Mouse (Mus musculus) forebrain, embryonic 10.5 days (tissue): ENCODE measurements around the gene Gramd2. TPM values are rescaled to one million over a fixed set of nuclear protein-coding genes. Genes with fewer than 3 reads are reported as not detected.

Source experiments
- DNase-seq: peaks from one replicate; pipeline ENCODE4 v3.0.0-alpha.2; 2017; ENCODE audit warnings: low spot score; ENCODE audit errors: extremely low spot score
- H3K27ac ChIP-seq: fragments of 300-500 bp; sonication (generic); 2 replicates; pipeline ENCODE4 v1.5.1; 2016; ENCODE audit warnings: mild to moderate bottlenecking
- H3K27me3 ChIP-seq: fragments of 300-500 bp; sonication (generic); 2 replicates; pipeline ENCODE4 v1.6.1; 2016; ENCODE audit warnings: mild to moderate bottlenecking; ENCODE audit not compliant: poor library complexity, severe bottlenecking
- H3K36me3 ChIP-seq: fragments of 300-500 bp; sonication (generic); replicated peaks from 2 replicates; pipeline ENCODE4 v1.6.1; 2016; ENCODE audit warnings: mild to moderate bottlenecking, moderate library complexity
- H3K4me1 ChIP-seq: fragments of 300-500 bp; sonication (generic); 2 replicates; pipeline ENCODE4 v1.6.1; 2016
- H3K4me3 ChIP-seq: fragments of 300-500 bp; sonication (generic); 2 replicates; pipeline ENCODE4 v1.5.1; 2016; ENCODE audit warnings: mild to moderate bottlenecking, moderate library complexity
- H3K9me3 ChIP-seq: fragments of 300-500 bp; sonication (generic); 2 replicates; pipeline ENCODE4 v1.6.1; 2016; ENCODE audit warnings: mild to moderate bottlenecking, moderate library complexity
- WGBS: fragments of 180-500 bp; shearing (Covaris S2); methylation state at CpG from one replicate; pipeline ENCODE4 v1.1.7; 2016; 5-methylcytosine and 5-hydroxymethylcytosine counted together
- polyA plus RNA-seq: library from polyadenylated mRNA; unstranded; fragments of >200 nt; fragmentation: Nextera tagmentation; extraction: Ambion mirVana; gene quantifications from 2 replicates; pipeline ENCODE4 v1.2.1, GENCODE M21; 2016

Gene Gramd2
- polyA plus RNA-seq, 1 experiment from 2014 or later = 0.22 TPM

- Histone ChIP-seq H3K4me1 (peaks cover 17% of the 10 kb centered on the region), H3K9me3 (no peaks in the 10 kb centered on the region), H3K36me3 (peaks cover 92% of the 10 kb centered on the region), H3K4me3 (no peak overlapping the region), H3K27ac (no peak overlapping the region), H3K27me3 (peaks cover 6% of the 10 kb centered on the region)
- WGBS = 94% methylated on average over 14 of the region's 14 CpGs
- DNase-seq = no peak
Observed at GRCm38 (mm10) chr9:59675598-59675997, 4.3 kb upstream of the Gramd2 start.

- Histone ChIP-seq H3K27me3 (peaks cover 30% of the 10 kb centered on the region), H3K27ac (no peak overlapping the region), H3K4me3 (no peak overlapping the region), H3K4me1 (peaks cover 19% of the 10 kb centered on the region), H3K36me3 (peaks cover 64% of the 10 kb centered on the region), H3K9me3 (no peaks in the 10 kb centered on the region)
- DNase-seq = no peak
- 55% methylated on average over 1 of the region's 1 CpGs for WGBS
Observed at GRCm38 (mm10) chr9:59678313-59678712, 1.6 kb upstream of the Gramd2 start.

GRCm38 (mm10) chr9:59680534-59680875, 561 bp downstream of the Gramd2 start:
- WGBS = 8% methylated on average over 16 of the region's 16 CpGs
- no peaks in the 10 kb centered on the region for H3K9me3 ChIP-seq
- peak overlapping the region; percentile 68 for H3K27ac ChIP-seq

DNA sequence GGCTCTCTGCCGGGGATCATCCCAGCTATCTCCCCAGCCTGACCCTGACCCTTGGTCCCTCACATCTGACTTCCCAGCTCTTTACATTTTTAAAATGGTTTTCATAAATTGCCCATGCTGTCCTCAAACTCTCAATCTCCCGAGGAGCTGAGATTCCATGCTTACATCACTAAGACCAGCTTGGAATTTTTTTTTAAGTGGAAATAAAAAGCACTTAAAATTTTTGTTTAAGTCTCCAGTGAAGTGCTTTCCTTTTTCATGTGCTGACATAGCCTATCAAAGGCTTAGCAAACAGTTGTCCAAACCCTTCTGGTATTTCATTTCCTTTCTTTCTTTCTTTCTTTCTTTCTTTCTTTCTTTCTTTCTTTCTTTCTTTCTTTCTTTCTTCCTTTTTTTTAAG, 4.1 kb downstream of the Gramd2 start:
- 79% methylated on average over 2 of the region's 2 CpGs for WGBS
- Histone ChIP-seq H3K9me3 (no peaks in the 10 kb centered on the region), H3K4me3 (no peak overlapping the region), H3K36me3 (peaks cover 7% of the 10 kb centered on the region), H3K27me3 (peaks cover 30% of the 10 kb centered on the region), H3K27ac (no peak overlapping the region), H3K4me1 (peaks cover 17% of the 10 kb centered on the region)
- no peak for DNase-seq

More at GRCm38 (mm10) chr9:59680534-59680875, 561 bp downstream of the Gramd2 start:
- peaks cover 19% of the 10 kb centered on the region for H3K4me1 ChIP-seq
- DNase-seq = no peak
- H3K27me3 ChIP-seq = peaks cover 30% of the 10 kb centered on the region
- peaks cover 43% of the 10 kb centered on the region for H3K36me3 ChIP-seq
- H3K4me3 ChIP-seq = peak overlapping the region; percentile 58

GRCm38 (mm10) chr9:59687416-59688046, 7.6 kb downstream of the Gramd2 start:
- Histone ChIP-seq H3K4me1 (peaks cover 12% of the 10 kb centered on the region), H3K4me3 (no peak overlapping the region), H3K36me3 (no peaks in the 10 kb centered on the region), H3K9me3 (no peaks in the 10 kb centered on the region), H3K27me3 (peaks cover 24% of the 10 kb centered on the region), H3K27ac (no peak overlapping the region)
- WGBS = 41% methylated on average over 6 of the region's 6 CpGs
- no peak for DNase-seq

DNA sequence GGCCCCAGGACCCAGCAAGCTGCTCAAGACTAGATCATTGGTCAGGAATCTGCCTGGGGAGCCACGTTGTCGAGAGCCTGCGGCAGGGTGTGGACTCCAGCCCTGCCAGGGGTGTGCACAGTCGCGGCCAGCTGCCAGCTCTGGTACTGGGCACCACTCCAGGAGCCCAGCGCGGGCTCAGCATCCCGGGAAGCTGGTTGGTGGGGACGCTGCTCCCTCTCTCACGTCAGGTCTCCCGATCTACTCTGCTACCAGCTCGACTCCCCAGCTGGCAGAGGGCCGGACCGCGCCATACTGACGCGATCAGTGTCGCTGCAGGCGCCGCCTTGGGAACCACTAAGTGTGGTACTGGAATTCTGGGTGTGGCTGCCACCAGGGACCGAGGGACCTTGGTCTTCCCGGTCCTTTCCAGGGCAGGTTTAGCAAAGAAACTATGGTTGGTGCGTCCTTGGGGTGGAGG, 11.7 kb downstream of the Gramd2 start:
- Histone ChIP-seq H3K36me3 (no peaks in the 10 kb centered on the region), H3K9me3 (no peaks in the 10 kb centered on the region), H3K4me1 (peaks cover 29% of the 10 kb centered on the region), H3K4me3 (peak overlapping the region; percentile 45), H3K27me3 (peaks cover 24% of the 10 kb centered on the region), H3K27ac (peak overlapping the region; percentile 67)
- WGBS = 4% methylated on average over 23 of the region's 23 CpGs
- DNase-seq = no peak

DNA sequence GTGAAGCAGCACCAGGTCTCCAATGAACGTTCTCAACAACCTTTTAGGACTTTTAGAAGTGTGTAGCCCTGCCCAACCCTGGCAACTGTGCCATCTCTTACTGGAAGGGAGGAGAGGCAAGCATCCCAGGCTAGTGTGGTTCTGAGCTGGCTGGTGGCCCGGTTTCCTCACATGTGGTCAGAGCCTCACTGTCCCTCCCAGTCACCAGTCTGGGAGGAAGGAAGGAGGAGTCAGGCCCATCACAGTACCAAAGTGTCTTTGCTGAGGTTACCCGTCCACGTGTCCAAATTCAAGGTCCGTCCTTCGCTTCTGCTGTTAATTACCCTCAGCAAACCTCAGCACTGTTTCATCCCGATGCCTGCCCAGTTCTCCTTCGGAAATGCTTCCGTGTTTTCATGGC, 12.2 kb downstream of the Gramd2 start:
- Histone ChIP-seq H3K4me3 (peak overlapping the region; percentile 45), H3K36me3 (no peaks in the 10 kb centered on the region), H3K27ac (no peak overlapping the region), H3K9me3 (no peaks in the 10 kb centered on the region), H3K27me3 (peaks cover 24% of the 10 kb centered on the region), H3K4me1 (peaks cover 29% of the 10 kb centered on the region)
- no peak for DNase-seq
- WGBS = 43% methylated on average over 9 of the region's 9 CpGs

- DNase-seq = no peak
- WGBS = 56% methylated on average over 16 of the region's 16 CpGs
- H3K4me1 ChIP-seq = peaks cover 29% of the 10 kb centered on the region
- no peak overlapping the region; the same call in 1 of the 2 replicates for H3K27ac ChIP-seq
- H3K9me3 ChIP-seq = no peaks in the 10 kb centered on the region
- no peak overlapping the region for H3K4me3 ChIP-seq
- no peaks in the 10 kb centered on the region for H3K36me3 ChIP-seq
- H3K27me3 ChIP-seq = peaks cover 24% of the 10 kb centered on the region
Observed at GRCm38 (mm10) chr9:59694571-59695450, 14.9 kb downstream of the Gramd2 start.

GRCm38 (mm10) chr9:59695451-59695813, 15.5 kb downstream of the Gramd2 start:
- peaks cover 29% of the 10 kb centered on the region for H3K4me1 ChIP-seq
- H3K36me3 ChIP-seq = no peaks in the 10 kb centered on the region
- 60% methylated on average over 3 of the region's 3 CpGs for WGBS
- no peaks in the 10 kb centered on the region for H3K9me3 ChIP-seq
- no peak for DNase-seq
- H3K27me3 ChIP-seq = peaks cover 24% of the 10 kb centered on the region
- no peak overlapping the region; the same call in 1 of the 2 replicates for H3K27ac ChIP-seq
- H3K4me3 ChIP-seq = no peak overlapping the region

DNA sequence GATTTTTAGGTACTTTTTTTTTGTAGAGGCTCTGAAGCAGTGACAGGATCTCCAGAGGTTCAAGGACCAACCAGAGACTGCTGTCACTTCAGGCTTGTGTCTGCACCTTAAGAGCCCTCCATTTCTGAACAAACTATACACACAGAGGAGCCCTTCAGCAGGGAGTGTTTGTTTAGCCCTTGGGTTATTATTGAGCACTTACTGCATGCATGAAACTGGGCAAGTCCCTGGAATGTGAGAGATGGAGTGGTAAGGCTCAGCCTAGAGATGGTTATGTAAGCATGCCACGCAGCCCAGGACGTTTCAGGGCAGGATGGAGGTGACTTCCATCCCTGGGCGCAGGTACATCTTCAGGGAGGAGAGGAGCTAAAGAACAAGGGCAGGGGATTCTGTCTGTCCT, 16.4 kb downstream of the Gramd2 start:
- Histone ChIP-seq H3K9me3 (no peaks in the 10 kb centered on the region), H3K27me3 (peaks cover 15% of the 10 kb centered on the region), H3K4me3 (no peak overlapping the region), H3K4me1 (peaks cover 30% of the 10 kb centered on the region), H3K36me3 (no peaks in the 10 kb centered on the region), H3K27ac (no peak overlapping the region)
- no peak for DNase-seq
- 82% methylated on average over 3 of the region's 3 CpGs for WGBS

DNA sequence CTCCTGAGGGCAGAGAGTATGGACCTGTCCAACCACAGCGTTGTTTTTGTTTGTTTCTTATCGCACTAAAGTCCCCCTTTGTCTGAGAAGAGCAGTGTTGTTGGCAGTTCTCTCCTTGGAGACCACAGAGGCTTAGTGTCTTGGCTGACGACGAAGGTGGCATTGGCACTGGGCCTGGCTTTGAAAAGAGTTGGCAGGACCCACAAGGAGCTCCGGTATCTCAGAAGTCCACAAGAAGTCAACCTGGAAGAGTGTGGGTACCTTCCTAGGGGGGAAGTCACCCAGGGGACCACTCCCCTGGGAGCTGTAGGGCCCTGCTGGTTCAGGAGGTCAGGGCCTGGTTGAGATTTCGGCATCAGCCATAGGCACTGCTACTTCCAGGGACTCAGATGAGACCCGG, 21.1 kb downstream of the Gramd2 start:
- Histone ChIP-seq H3K4me1 (peaks cover 8% of the 10 kb centered on the region; the same call in 1 of the 2 replicates), H3K27me3 (no peaks in the 10 kb centered on the region), H3K9me3 (no peaks in the 10 kb centered on the region), H3K27ac (no peak overlapping the region), H3K4me3 (no peak overlapping the region), H3K36me3 (no peaks in the 10 kb centered on the region)
- no peak for DNase-seq
- 91% methylated on average over 7 of the region's 7 CpGs for WGBS

DNA sequence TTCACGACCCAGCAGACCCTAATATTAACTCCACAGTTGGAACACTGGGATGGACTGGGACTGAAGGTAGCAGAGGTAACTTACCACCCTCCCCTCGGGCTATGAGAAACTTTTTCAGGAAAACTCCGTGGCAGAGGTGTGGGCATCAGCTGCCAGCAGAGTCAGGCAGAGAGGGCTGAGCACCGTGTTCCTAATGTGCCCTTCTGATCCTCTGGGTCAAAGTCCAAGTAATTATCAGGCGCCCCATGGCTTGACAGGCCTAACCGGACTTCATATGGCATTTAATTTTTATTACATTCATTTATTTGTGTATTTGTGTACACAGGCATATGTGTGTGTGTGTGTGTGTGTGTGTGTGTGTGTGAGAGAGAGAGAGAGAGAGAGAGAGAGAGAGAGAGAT, 23.2 kb downstream of the Gramd2 start:
- 79% methylated on average over 6 of the region's 6 CpGs for WGBS
- no peaks in the 10 kb centered on the region for H3K36me3 ChIP-seq
- DNase-seq = no peak
- no peaks in the 10 kb centered on the region for H3K27me3 ChIP-seq
- H3K27ac ChIP-seq = no peak overlapping the region
- H3K9me3 ChIP-seq = no peaks in the 10 kb centered on the region
- H3K4me3 ChIP-seq = no peak overlapping the region
- peaks cover 12% of the 10 kb centered on the region; the same call in 1 of the 2 replicates for H3K4me1 ChIP-seq
